Mouse (Mus musculus): ENCODE data around the gene Pirt. TPM values are rescaled to one million over a fixed set of nuclear protein-coding genes. Genes with fewer than 3 reads are reported as not detected.

The Pirt gene
- total RNA-seq, 2 experiments from 2014 or later, result not detected

- no peak for ATAC-seq (replicated peaks; ENCODE audit: low FRiP score, poor library complexity, severe bottlenecking)
Measured at GRCm38 (mm10) chr11:66942011-66942410, 30.2 kb downstream of the Pirt start.

GRCm38 (mm10) chr11:66945224-66945767, 33.5 kb downstream of the Pirt start:
- no peak for ATAC-seq (replicated peaks; ENCODE audit: low FRiP score, poor library complexity, severe bottlenecking)

GRCm38 (mm10) chr11:66946521-66946920, 34.7 kb downstream of the Pirt start:
- ATAC-seq (replicated peaks; ENCODE audit: low FRiP score, poor library complexity, severe bottlenecking), result no peak

GRCm38 (mm10) chr11:66946922-66947321, 35.1 kb downstream of the Pirt start:
- ATAC-seq (replicated peaks; ENCODE audit: low FRiP score, poor library complexity, severe bottlenecking), result no peak

- ATAC-seq (replicated peaks; ENCODE audit: low FRiP score, poor library complexity, severe bottlenecking), result no peak
Measured at GRCm38 (mm10) chr11:66956303-66956702, 44.5 kb downstream of the Pirt start, which contains the start of gene Tmem238l. Gene Tmem238l, plus strand, starts transcription at chr11:66956638.

GRCm38 (mm10) chr11:66960797-66961196, 49.0 kb downstream of the Pirt start:
- ATAC-seq (replicated peaks; ENCODE audit: low FRiP score, poor library complexity, severe bottlenecking), result no peak

GRCm38 (mm10) chr11:66961447-66962176, 49.8 kb downstream of the Pirt start:
- ATAC-seq (replicated peaks; ENCODE audit: low FRiP score, poor library complexity, severe bottlenecking), result no peak

GRCm38 (mm10) chr11:66963462-66963861, 51.7 kb downstream of the Pirt start:
- ATAC-seq (replicated peaks; ENCODE audit: low FRiP score, poor library complexity, severe bottlenecking), result no peak

- no peak for ATAC-seq (replicated peaks; ENCODE audit: low FRiP score, poor library complexity, severe bottlenecking)
Measured at GRCm38 (mm10) chr11:66966500-66967116, 54.8 kb downstream of the Pirt start.

GRCm38 (mm10) chr11:66968575-66968974, 56.8 kb downstream of the Pirt start:
- no peak for ATAC-seq (replicated peaks; ENCODE audit: low FRiP score, poor library complexity, severe bottlenecking)

GRCm38 (mm10) chr11:66973507-66973906, 61.7 kb downstream of the Pirt start:
- no peak for ATAC-seq (replicated peaks; ENCODE audit: low FRiP score, poor library complexity, severe bottlenecking)

GRCm38 (mm10) chr11:66975606-66976330, 64.0 kb downstream of the Pirt start:
- no peak for ATAC-seq (replicated peaks; ENCODE audit: low FRiP score, poor library complexity, severe bottlenecking)

Other genes starting within 250 kb of the Pirt start
- not detected in 2 replicates for gene Tmem238l, start 44.7 kb downstream of the Pirt start, total RNA-seq (2015; ENCODE audit: low replicate concordance)
- gene Tmem238l, start 44.7 kb downstream of the Pirt start, total RNA-seq (2017; ENCODE audit: low replicate concordance), result not detected in 2 replicates
- not detected in 2 replicates for gene Tmem220, start 113.2 kb downstream of the Pirt start, total RNA-seq (2015; ENCODE audit: low replicate concordance)
- not detected in 2 replicates for gene Tmem220, start 113.2 kb downstream of the Pirt start, total RNA-seq (2017; ENCODE audit: low replicate concordance)
- gene Adprm, start 140.6 kb downstream of the Pirt start, total RNA-seq (2015; ENCODE audit: low replicate concordance), result 9.6 and 13.2 TPM in 2 replicates
- gene Adprm, start 140.6 kb downstream of the Pirt start, total RNA-seq (2017; ENCODE audit: low replicate concordance), result 8.3 and 8.5 TPM in 2 replicates
- 2.7 and 2.9 TPM in 2 replicates for gene Sco1, start 140.7 kb downstream of the Pirt start, total RNA-seq (2015; ENCODE audit: low replicate concordance)
- gene Sco1, start 140.7 kb downstream of the Pirt start, total RNA-seq (2017; ENCODE audit: low replicate concordance), result 4.0 and 4.9 TPM in 2 replicates
- not detected in 2 replicates for gene Myh3, start 166.3 kb downstream of the Pirt start, total RNA-seq (2015; ENCODE audit: low replicate concordance)
- not detected in 2 replicates for gene Myh3, start 166.3 kb downstream of the Pirt start, total RNA-seq (2017; ENCODE audit: low replicate concordance)

Data from erythroblast, adult 5-6 weeks (primary cell).